Mouse (Mus musculus): Measurements from ENCODE around the gene Ush2a. TPM values are rescaled to one million over a fixed set of nuclear protein-coding genes. Genes with fewer than 3 reads are reported as not detected.
A peak's percentile ranks its signal among the peaks of the same experiment; 100 is the strongest.

Ush2a gene
- polyA plus RNA-seq, 1 experiment from 2014 or later, result 0.01 TPM

DNA sequence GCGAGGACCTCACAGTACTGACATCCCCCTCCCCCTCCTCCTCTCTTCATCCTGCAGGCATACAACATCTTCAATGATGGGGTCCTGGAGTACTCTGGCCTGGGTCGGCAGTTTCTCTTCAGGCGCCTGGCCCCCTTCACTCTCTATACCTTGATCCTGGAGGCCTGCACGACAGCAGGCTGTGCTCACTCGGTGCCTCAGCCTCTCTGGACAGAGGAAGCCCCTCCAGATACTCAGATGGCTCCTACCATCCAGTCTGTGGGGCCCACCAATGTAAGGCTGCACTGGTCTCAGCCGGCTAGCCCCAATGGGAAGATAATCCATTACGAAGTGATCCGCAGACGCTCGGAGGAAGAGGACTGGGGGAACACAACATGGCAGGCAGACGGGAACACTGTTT, 648.8 kb downstream of the Ush2a start:
- H3K27ac ChIP-seq (ENCODE audit: low read depth, low read length), result no peak overlapping the region
- no peaks in the 10 kb centered on the region for H3K27me3 ChIP-seq (replicated peaks; ENCODE audit: control insufficient read depth, insufficient read depth, low read length)
- no peak overlapping the region for H3K9ac ChIP-seq (ENCODE audit: low read depth, low read length)
- H3K4me1 ChIP-seq (replicated peaks; ENCODE audit: control insufficient read depth, insufficient read depth, low read length), result no peaks in the 10 kb centered on the region
- no peaks in the 10 kb centered on the region for H3K9me3 ChIP-seq (ENCODE audit: control insufficient read depth)
- no peak for ATAC-seq
- H3K4me3 ChIP-seq (ENCODE audit: low read depth, low read length), result no peak overlapping the region
- TF ChIP-seq CTCF (IDR thresholded peaks at IDR 0.05; ENCODE audit: low read depth), result no peak
- 87% methylated on average over 11 of the region's 11 CpGs for WGBS
- no peaks in the 10 kb centered on the region for H3K36me3 ChIP-seq (ENCODE audit: control insufficient read depth, insufficient read depth)
- no peak overlapping the region for H3K4me2 ChIP-seq (replicated peaks; ENCODE audit: low read depth)

DNA sequence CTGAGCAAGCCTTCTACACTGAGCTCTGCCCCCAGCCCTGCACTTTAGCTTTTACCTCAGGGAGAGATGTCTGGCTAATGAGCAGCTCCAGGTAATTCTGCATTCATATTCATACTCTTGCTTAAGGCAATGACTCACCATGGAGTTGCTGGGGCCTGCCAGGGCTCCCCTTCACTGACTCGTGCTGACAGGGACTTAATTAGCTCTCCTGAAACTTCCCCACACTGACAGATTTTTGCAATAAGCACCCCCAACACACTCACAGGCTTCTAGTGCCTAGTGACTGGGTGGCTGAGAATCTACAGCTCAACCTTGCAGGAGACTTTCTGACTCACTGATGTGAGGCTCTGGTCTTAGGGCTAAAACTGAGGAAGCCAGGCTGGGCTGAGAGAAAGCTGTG, 658.1 kb downstream of the Ush2a start:
- Histone ChIP-seq H3K4me1 (replicated peaks; ENCODE audit: control insufficient read depth, insufficient read depth, low read length) (no peaks in the 10 kb centered on the region), H3K27me3 (replicated peaks; ENCODE audit: control insufficient read depth, insufficient read depth, low read length) (no peaks in the 10 kb centered on the region), H3K9me3 (ENCODE audit: control insufficient read depth) (no peaks in the 10 kb centered on the region), H3K36me3 (ENCODE audit: control insufficient read depth, insufficient read depth) (no peaks in the 10 kb centered on the region), H3K4me3 (ENCODE audit: low read depth, low read length) (no peak overlapping the region), H3K4me2 (replicated peaks; ENCODE audit: low read depth) (no peak overlapping the region), H3K27ac (ENCODE audit: low read depth, low read length) (no peak overlapping the region), H3K9ac (ENCODE audit: low read depth, low read length) (no peak overlapping the region)
- WGBS, result 33% methylated on average over 1 of the region's 1 CpGs
- ATAC-seq, result no peak
- TF ChIP-seq CTCF (IDR thresholded peaks at IDR 0.05; ENCODE audit: low read depth), result no peak

DNA sequence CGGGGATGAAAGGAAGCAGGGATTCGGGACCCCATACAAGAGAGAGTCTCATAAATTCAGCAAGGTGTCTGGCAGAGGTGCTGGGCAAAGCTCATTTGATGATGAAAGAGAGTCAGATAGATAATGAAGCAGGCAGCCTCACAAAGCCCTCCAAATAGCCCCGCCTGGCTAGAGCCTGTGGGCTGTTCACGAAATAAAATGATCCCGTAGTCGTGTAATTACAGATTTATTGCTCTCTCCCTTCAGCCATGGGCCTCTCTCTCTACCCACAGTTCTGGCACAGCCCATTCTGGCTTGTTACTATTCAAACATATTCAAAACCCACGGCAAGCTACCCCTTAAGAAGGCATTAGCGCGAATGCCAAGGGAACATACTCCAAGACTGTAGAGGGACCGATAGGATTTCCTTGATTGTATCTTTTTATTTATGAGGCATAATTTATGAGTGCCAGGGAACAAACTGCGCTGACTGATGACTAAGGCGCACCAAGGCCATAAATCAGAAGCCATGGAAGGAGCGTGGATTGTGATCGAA, 675.5 kb downstream of the Ush2a start:
- no peak for ATAC-seq
- Histone ChIP-seq H3K4me2 (replicated peaks; ENCODE audit: low read depth) (no peak overlapping the region), H3K36me3 (ENCODE audit: control insufficient read depth, insufficient read depth) (no peaks in the 10 kb centered on the region), H3K27me3 (replicated peaks; ENCODE audit: control insufficient read depth, insufficient read depth, low read length) (no peaks in the 10 kb centered on the region), H3K9ac (ENCODE audit: low read depth, low read length) (no peak overlapping the region), H3K9me3 (ENCODE audit: control insufficient read depth) (no peaks in the 10 kb centered on the region), H3K4me3 (ENCODE audit: low read depth, low read length) (no peak overlapping the region), H3K4me1 (replicated peaks; ENCODE audit: control insufficient read depth, insufficient read depth, low read length) (no peaks in the 10 kb centered on the region), H3K27ac (ENCODE audit: low read depth, low read length) (no peak overlapping the region)
- WGBS, result 50% methylated on average over 14 of the region's 14 CpGs
- TF ChIP-seq CTCF (IDR thresholded peaks at IDR 0.05; ENCODE audit: low read depth), result no peak

DNA sequence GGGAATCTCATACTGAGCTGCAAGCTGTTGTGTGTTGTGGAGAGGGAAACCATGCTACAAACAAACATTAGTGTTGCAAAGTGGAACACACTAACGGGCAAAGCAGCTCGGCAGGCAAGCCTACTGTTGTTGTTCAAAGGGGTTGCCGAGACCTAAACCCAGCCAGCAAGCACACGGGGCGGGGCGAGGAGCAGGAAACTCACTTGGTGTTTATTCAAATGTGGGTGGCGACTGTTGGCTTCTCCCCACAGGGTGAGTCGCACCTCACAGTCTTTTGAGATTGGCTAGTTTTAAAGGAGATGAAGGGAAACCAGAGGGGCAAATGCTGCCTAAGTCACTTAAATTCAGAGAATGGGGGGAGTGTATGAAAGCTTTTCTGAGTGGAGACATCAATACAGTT, 683.5 kb downstream of the Ush2a start:
- Histone ChIP-seq H3K4me3 (ENCODE audit: low read depth, low read length) (no peak overlapping the region), H3K4me1 (replicated peaks; ENCODE audit: control insufficient read depth, insufficient read depth, low read length) (no peaks in the 10 kb centered on the region), H3K4me2 (replicated peaks; ENCODE audit: low read depth) (no peak overlapping the region), H3K27ac (ENCODE audit: low read depth, low read length) (no peak overlapping the region), H3K9me3 (ENCODE audit: control insufficient read depth) (no peaks in the 10 kb centered on the region), H3K9ac (ENCODE audit: low read depth, low read length) (no peak overlapping the region), H3K36me3 (ENCODE audit: control insufficient read depth, insufficient read depth) (no peaks in the 10 kb centered on the region), H3K27me3 (replicated peaks; ENCODE audit: control insufficient read depth, insufficient read depth, low read length) (no peaks in the 10 kb centered on the region)
- WGBS, result 12% methylated on average over 8 of the region's 8 CpGs
- ATAC-seq, result no peak
- TF ChIP-seq CTCF (IDR thresholded peaks at IDR 0.05; ENCODE audit: low read depth), result no peak

DNA sequence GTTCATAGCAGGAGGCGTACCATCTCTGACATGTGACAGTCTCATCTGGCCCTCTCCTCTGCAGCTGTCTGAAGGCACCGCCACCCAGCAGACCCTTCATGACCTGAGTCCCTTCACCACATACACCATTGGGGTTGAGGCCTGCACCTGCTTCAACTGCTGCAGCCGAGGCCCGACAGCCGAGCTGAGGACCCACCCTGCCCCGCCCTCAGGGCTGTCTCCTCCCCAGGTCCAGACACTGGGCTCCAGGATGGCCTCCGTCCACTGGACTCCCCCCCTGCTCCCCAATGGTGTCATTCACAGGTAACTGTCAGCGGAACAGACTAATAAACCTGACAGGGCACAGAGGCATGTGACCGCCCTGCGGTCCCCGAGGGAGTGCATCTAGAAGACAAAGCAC, 685.0 kb downstream of the Ush2a start:
- Histone ChIP-seq H3K27me3 (replicated peaks; ENCODE audit: control insufficient read depth, insufficient read depth, low read length) (no peaks in the 10 kb centered on the region), H3K4me3 (ENCODE audit: low read depth, low read length) (no peak overlapping the region), H3K9me3 (ENCODE audit: control insufficient read depth) (no peaks in the 10 kb centered on the region), H3K36me3 (ENCODE audit: control insufficient read depth, insufficient read depth) (no peaks in the 10 kb centered on the region), H3K4me1 (replicated peaks; ENCODE audit: control insufficient read depth, insufficient read depth, low read length) (no peaks in the 10 kb centered on the region), H3K27ac (ENCODE audit: low read depth, low read length) (no peak overlapping the region), H3K4me2 (replicated peaks; ENCODE audit: low read depth) (no peak overlapping the region), H3K9ac (ENCODE audit: low read depth, low read length) (no peak overlapping the region)
- TF ChIP-seq CTCF (IDR thresholded peaks at IDR 0.05; ENCODE audit: low read depth), result no peak
- no peak for ATAC-seq
- 82% methylated on average over 11 of the region's 11 CpGs for WGBS

DNA sequence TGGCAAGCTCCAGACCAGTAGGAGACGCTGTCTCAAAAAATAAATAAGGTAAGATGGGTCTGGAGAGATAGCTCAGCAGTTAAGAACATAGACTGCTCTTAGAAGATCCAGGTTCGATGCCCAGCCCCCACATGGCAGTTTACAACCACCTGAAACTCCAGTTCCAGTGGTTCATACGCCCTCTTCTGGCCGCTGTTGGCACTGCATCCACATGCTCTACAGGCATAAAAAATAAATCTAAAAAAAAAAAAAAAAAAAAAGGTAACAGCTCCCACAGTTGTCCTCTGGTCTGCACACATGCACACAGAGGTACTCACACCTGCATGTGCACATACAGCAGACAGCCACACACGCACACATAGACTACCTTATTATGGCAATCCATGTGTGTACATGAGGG, 686.0 kb downstream of the Ush2a start:
- Histone ChIP-seq H3K9me3 (ENCODE audit: control insufficient read depth) (no peaks in the 10 kb centered on the region), H3K36me3 (ENCODE audit: control insufficient read depth, insufficient read depth) (no peaks in the 10 kb centered on the region), H3K9ac (ENCODE audit: low read depth, low read length) (no peak overlapping the region), H3K4me2 (replicated peaks; ENCODE audit: low read depth) (no peak overlapping the region), H3K27me3 (replicated peaks; ENCODE audit: control insufficient read depth, insufficient read depth, low read length) (no peaks in the 10 kb centered on the region), H3K4me3 (ENCODE audit: low read depth, low read length) (no peak overlapping the region), H3K4me1 (replicated peaks; ENCODE audit: control insufficient read depth, insufficient read depth, low read length) (no peaks in the 10 kb centered on the region), H3K27ac (ENCODE audit: low read depth, low read length) (no peak overlapping the region)
- TF ChIP-seq CTCF (IDR thresholded peaks at IDR 0.05; ENCODE audit: low read depth), result peak; percentile 56
- ATAC-seq, result no peak
- 71% methylated on average over 5 of the region's 5 CpGs for WGBS

DNA sequence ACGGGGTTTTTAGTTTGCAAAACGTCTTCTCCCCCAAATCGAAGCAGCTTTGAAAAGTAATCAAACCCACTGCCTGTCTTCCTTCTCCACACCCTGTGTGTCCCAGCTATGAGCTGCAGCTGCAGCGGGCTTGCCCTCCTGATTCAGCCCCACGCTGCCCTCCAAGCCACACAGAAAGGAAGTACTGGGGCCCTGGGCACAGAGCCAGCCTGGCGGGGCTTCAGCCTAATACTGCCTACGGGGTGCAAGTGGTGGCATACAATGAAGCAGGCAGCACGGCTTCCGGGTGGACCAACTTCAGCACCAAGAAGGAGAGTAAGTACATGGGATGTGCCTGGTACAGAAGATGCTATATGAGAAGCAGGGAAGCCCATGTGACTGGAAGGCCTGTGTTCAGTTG, 686.5 kb downstream of the Ush2a start:
- ATAC-seq, result no peak
- no peak overlapping the region for H3K9ac ChIP-seq (ENCODE audit: low read depth, low read length)
- no peak overlapping the region for H3K4me3 ChIP-seq (ENCODE audit: low read depth, low read length)
- no peak overlapping the region for H3K27ac ChIP-seq (ENCODE audit: low read depth, low read length)
- no peaks in the 10 kb centered on the region for H3K36me3 ChIP-seq (ENCODE audit: control insufficient read depth, insufficient read depth)
- TF ChIP-seq CTCF (IDR thresholded peaks at IDR 0.05; ENCODE audit: low read depth), result no peak
- H3K27me3 ChIP-seq (replicated peaks; ENCODE audit: control insufficient read depth, insufficient read depth, low read length), result no peaks in the 10 kb centered on the region
- no peak overlapping the region for H3K4me2 ChIP-seq (replicated peaks; ENCODE audit: low read depth)
- H3K4me1 ChIP-seq (replicated peaks; ENCODE audit: control insufficient read depth, insufficient read depth, low read length), result no peaks in the 10 kb centered on the region
- 68% methylated on average over 9 of the region's 9 CpGs for WGBS
- no peaks in the 10 kb centered on the region for H3K9me3 ChIP-seq (ENCODE audit: control insufficient read depth)

Measured in intestine, postnatal 0 days (tissue).